In the genomic region with DNA sequence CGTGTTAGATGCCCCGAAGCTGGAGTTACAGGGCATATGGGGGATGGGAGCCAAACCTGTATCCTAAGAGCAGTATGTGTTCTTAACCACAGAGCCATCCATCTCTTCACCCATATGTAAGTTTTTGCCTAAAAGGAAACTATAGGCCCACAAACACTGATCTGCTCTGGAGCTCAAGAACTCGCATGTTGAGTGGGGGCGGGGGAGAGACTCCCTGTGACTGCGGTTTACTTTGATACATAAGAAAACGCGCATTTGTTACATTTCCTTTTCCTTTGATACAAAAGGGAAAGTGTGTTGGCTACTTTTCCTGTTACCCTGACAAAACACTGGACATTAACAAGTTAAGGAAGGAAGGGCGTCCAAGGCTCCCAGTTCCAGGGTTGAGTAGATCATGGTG, we compare ENCODE assay signal across 27 mouse cellular contexts. TPM values are rescaled to one million over a fixed set of nuclear protein-coding genes. Genes with fewer than 3 reads are reported as not detected.
DNase-seq lines count a peak whose midpoint lies in the region; ATAC-seq lines count a peak whose summit lies in the region.
"Had no signal": no experiment of that assay in that cellular context is flagged by ENCODE, and none has a peak within 500 bp of the region (broad histone marks: within the 10 kb centered on the region; RNA-seq: fewer than 3 reads in every experiment).

No protein-coding gene starts in this region.

- H3K4me1 ChIP-seq in midbrain, embryonic 11.5 days (ENCODE audit: control insufficient read depth, insufficient read depth, low read length), result no peaks in the 10 kb centered on the region
- H3K4me1 ChIP-seq: embryonic facial prominence, embryonic 10.5 days; embryonic facial prominence, embryonic 13.5 days; forebrain, embryonic 12.5 days; forebrain, embryonic 15.5 days; hindbrain, embryonic 12.5 days; hindbrain, embryonic 15.5 days; intestine, embryonic 15.5 days had no signal

- no peak overlapping the region for H3K9ac ChIP-seq in midbrain, embryonic 11.5 days (ENCODE audit: low read length)
- H3K9ac ChIP-seq: embryonic facial prominence, embryonic 13.5 days; forebrain, embryonic 12.5 days; forebrain, embryonic 15.5 days; hindbrain, embryonic 12.5 days; hindbrain, embryonic 15.5 days; intestine, embryonic 15.5 days had no signal

- no peaks in the 10 kb centered on the region for H3K27me3 ChIP-seq in midbrain, embryonic 11.5 days (ENCODE audit: control insufficient read depth, insufficient read depth, low read length)
- H3K27me3 ChIP-seq: CH12.LX; embryonic facial prominence, embryonic 13.5 days; forebrain, embryonic 12.5 days; forebrain, embryonic 15.5 days; hindbrain, embryonic 12.5 days; hindbrain, embryonic 15.5 days; intestine, embryonic 15.5 days; Patski had no signal

- no peaks in the 10 kb centered on the region for H3K36me3 ChIP-seq in midbrain, embryonic 11.5 days (ENCODE audit: control insufficient read depth, insufficient read depth, low read length)
- H3K36me3 ChIP-seq: embryonic facial prominence, embryonic 10.5 days; embryonic facial prominence, embryonic 13.5 days; forebrain, embryonic 12.5 days; forebrain, embryonic 15.5 days; G1E; hindbrain, embryonic 12.5 days; hindbrain, embryonic 15.5 days; intestine, embryonic 15.5 days had no signal

- H3K9me3 ChIP-seq in midbrain, embryonic 11.5 days (ENCODE audit: control insufficient read depth, low read length), result no peaks in the 10 kb centered on the region
- H3K9me3 ChIP-seq: embryonic facial prominence, embryonic 10.5 days; embryonic facial prominence, embryonic 13.5 days; forebrain, embryonic 12.5 days; forebrain, embryonic 15.5 days; G1E; hindbrain, embryonic 12.5 days; hindbrain, embryonic 15.5 days; intestine, embryonic 15.5 days had no signal

- H3K4me2 ChIP-seq in midbrain, embryonic 11.5 days, result no peak overlapping the region
- H3K4me2 ChIP-seq: embryonic facial prominence, embryonic 13.5 days; forebrain, embryonic 12.5 days; forebrain, embryonic 15.5 days; heart, embryonic 11.5 days; hindbrain, embryonic 12.5 days; hindbrain, embryonic 15.5 days; intestine, embryonic 15.5 days had no signal

- DNase-seq in thymus, postnatal 14 days, result peak; percentile 49
- DNase-seq in thymus, adult 18-20 months, result no peak
- DNase-seq in CD4-positive, CD25-positive, alpha-beta regulatory T cell, adult 2 months (ENCODE audit: low read depth, low spot score), result peak; percentile 56
- DNase-seq in induced T-regulatory cell, adult 2 months (ENCODE audit: low read depth), result peak; percentile 25
- no peak for DNase-seq in midbrain, embryonic 11.5 days (ENCODE audit: low spot score, missing footprints)
- no peak for DNase-seq in left cerebral cortex, adult 9 months (ENCODE audit: low spot score in 2 of 2)
- DNase-seq: adrenal gland, adult 2 months; adrenal gland, postnatal 14 days; B cell, adult 2 months; cerebellum, adult 11 months; cerebellum, adult 8-10 months; cerebellum, postnatal 10 days; cerebellum, postnatal 36 days; embryo, embryonic 11 days; gastrocnemius, postnatal 25 days had no signal

- no peak overlapping the region for H3K4me3 ChIP-seq in midbrain, embryonic 11.5 days (ENCODE audit: low read depth, low read length)
- H3K4me3 ChIP-seq: embryonic facial prominence, embryonic 10.5 days; embryonic facial prominence, embryonic 13.5 days; erythroblast, embryonic 14.5 days; forebrain, embryonic 12.5 days; forebrain, embryonic 15.5 days; hindbrain, embryonic 12.5 days; hindbrain, embryonic 15.5 days; intestine, embryonic 15.5 days had no signal

- WGBS in midbrain, embryonic 11.5 days, result 91% methylated on average over 8 of the region's 8 CpGs

- H3K27ac ChIP-seq in midbrain, embryonic 11.5 days (ENCODE audit: low read depth, low read length), result no peak overlapping the region
- H3K27ac ChIP-seq: embryonic facial prominence, embryonic 10.5 days; embryonic facial prominence, embryonic 13.5 days; forebrain, embryonic 12.5 days; forebrain, embryonic 15.5 days; hindbrain, embryonic 12.5 days; hindbrain, embryonic 15.5 days; intestine, embryonic 15.5 days had no signal

- ATAC-seq in midbrain, embryonic 11.5 days (ENCODE audit: low FRiP score), result no peak
- ATAC-seq: forebrain, embryonic 15.5 days; intestine, embryonic 15.5 days; Patski had no signal

RNA-seq across cellular contexts. Expression of a gene that starts 34.2 kb away (rescaled TPM):
- 129 and 133 TPM in 2 replicates for polyA plus RNA-seq in midbrain, embryonic 11.5 days (2014; fragmentation: Nextera tagmentation; extraction: Ambion mirVana)

Comparison
In these comparisons a context has a peak if more than half of its experiments do, and no peak if none do; other contexts are left out.
1. DNase-seq: peak in thymus, postnatal 14 days (single experiment), CD4-positive, CD25-positive, alpha-beta regulatory T cell, adult 2 months (single experiment) and induced T-regulatory cell, adult 2 months (single experiment); none in thymus, adult 18-20 months (0 of 2), midbrain, embryonic 11.5 days (single experiment) and left cerebral cortex, adult 9 months (0 of 2).